Mouse (Mus musculus): ENCODE results near the gene Sdf4. TPM values are rescaled to one million over a fixed set of nuclear protein-coding genes. Genes with fewer than 3 reads are reported as not detected.

Gene Sdf4
- total RNA-seq, 2 experiments from 2014 or later = 182 to 184 TPM

DNA sequence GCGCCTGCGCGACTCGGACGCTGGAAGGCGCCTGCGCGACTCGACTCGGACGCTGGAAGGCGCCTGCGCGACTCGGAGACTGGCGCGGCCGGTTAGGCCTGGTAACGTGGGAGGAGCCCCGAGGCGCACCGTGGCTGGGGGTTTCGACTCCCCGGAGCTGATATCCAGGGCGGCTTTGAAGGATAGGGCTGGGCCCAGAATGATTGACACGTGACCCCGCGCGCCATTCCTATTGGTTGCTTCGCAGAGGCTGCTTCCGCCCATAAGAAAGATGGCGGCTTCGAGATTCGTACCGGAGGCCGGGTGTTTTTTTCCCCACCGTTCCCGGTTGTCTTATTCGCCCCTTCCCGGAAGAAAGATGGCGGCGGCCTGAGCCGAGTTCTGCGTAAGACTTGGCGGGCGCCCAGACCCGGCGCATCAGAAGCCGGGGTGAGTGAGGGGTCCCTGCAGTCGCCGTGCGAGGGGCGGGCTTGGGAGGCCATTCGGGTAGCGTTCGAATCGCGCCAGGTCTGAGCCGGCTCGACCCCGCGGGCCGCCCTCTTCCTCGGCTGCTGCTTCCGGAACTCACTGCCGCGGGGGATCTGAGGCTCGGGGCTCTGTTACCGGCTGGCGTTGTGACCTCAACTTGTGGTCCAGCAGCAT lies 355 bp downstream of the Sdf4 start:
- intact Hi-C loops (cut with DNase I) = loop anchor here (1.0 to 2.0 kb wide), 3 partner anchors 38 to 116 kb away; partner anchors contain the start of genes 9430015G10Rik and Ube2j2
- peak; percentile 97 to 98 for DNase-seq (ENCODE audit: low spot score in 2 of 2)

DNA sequence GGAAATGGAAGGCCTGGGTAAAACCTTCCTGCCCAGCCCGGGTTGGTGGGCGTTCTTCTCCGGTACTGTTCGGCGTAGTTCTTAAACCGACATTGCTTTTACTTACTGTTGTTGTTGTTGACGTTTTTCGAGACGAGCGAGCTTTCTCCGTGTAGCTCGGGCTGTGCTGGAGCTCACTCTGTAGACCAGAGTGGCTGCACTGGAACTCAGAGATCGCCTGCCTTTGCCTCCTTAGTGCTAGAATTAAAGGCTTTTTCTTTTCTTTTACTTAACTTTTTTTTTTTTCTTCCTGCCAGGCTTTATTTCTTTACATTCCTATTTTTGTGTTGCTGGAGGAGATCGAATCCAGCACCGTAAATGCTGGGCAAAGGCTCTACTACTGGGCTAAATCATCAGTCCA lies 934 bp downstream of the Sdf4 start:
- no peak for DNase-seq (ENCODE audit: low spot score in 2 of 2)
- intact Hi-C loops (cut with DNase I) = loop anchor here (1.0 to 2.0 kb wide), 3 partner anchors 37 to 116 kb away; partner anchors contain the start of genes 9430015G10Rik and Ube2j2

DNA sequence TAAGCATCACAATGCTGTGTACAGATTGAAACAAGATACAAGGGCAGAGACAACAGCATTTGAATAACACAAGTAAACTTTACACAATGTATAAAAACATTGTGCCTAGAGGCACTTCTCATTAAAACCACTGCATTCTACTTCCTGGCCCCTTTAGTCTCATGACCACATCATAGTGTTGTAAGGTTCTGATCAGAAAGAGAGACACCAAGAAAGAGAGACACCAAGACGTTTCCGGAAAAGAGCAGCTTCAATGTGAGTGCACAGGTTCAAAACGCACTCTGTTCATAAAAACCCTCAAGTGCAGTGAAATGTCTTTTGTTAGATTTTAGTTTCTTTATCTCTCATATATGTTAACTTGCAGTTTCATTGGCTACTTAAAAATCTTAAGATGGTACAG lies 11.4 kb downstream of the Sdf4 start:
- no peak for DNase-seq (ENCODE audit: low spot score in 2 of 2)
- intact Hi-C loops (cut with DNase I) = no loop called here

DNA sequence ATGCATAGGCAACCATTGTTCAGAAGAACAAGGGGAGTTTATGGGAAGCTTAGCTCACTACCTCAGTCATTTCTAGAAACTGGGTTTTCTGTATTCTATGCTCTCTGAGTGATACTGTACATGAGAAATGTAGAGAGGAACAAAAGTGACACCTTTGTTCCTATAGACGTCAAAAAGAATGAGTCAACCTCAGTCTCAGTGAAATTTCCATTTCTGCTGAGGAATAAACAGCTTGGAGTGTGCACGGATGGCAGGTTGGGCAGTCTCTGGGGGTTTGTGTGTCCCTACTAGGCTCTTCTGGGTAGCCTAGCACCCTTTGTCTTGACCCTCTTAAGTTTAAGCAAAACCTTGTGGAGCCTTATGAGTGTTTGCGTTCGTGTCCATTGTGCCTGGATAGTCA lies 15.7 kb downstream of the Sdf4 start:
- intact Hi-C loops (cut with DNase I) = no loop called here
- DNase-seq (ENCODE audit: low spot score in 2 of 2) = no peak

DNA sequence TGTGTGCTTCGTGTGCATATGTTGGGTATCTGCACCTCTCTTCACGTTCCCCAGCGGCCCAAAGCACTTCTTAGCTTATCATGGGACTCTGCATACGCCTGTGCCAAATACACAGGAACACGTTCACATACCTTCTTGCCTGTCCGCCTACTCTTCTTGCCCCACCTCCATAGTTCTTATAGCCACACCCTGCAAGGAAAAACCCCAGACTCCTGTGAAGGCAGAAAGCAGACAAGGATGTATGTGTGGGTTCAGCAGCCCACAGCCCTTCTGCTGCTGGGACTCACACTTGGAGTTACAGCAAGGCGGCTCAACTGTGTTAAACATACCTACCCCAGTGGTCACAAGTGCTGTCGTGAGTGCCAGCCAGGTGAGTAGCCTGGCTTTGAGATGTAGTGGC lies 21.0 kb downstream of the Sdf4 start, which contains the start of gene Tnfrsf4:
TSS of gene Tnfrsf4 (plus strand) at position 207 of the 400 bp plus-strand sequence.
- intact Hi-C loops (cut with DNase I) = no loop called here
- peak in 1 of 2 experiments; percentile 82 for DNase-seq (ENCODE audit: low spot score in 2 of 2)

DNA sequence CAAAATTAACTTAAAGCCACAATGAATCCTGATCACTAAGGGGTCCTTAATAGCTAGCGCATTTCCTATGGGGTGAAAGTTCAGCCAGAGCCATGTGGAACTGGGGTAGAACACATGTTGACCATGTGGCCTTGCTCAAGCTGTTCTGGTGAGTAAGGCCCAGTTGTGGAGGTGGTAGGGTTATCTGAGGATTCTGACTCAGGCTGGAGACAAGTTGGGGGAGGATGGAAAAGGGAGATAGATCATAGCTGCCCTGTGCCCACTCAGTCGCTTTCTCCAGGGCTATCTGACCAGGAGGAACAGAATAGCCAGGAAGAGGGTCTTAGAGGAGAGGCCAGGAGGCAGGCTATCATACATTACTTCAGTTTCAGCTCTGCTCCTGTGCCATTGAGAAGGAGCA lies 21.8 kb downstream of the Sdf4 start:
- DNase-seq (ENCODE audit: low spot score in 2 of 2) = peak in 1 of 2 experiments; percentile 30
- intact Hi-C loops (cut with DNase I) = no loop called here

DNA sequence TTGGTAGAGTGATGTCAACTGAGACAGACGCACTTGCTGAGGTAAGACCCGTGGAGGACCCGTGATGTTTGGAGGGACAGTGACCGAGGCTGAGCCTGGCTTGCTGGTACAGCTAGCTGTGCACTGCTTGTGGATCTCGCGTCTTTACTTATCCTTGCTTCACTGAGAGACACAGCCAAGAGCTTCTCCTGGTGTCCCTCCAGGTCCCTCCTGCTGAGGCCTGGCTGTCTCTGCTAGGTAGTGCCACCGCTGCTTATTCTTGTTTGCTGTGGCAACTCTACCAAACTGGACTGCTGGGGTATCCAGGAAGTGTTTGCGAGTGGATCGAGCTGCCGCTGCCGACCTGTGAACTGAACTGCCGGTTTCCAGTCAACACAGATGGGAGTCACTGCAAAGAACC lies 27.1 kb downstream of the Sdf4 start:
- no peak for DNase-seq (ENCODE audit: low spot score in 2 of 2)
- intact Hi-C loops (cut with DNase I) = no loop called here

DNA sequence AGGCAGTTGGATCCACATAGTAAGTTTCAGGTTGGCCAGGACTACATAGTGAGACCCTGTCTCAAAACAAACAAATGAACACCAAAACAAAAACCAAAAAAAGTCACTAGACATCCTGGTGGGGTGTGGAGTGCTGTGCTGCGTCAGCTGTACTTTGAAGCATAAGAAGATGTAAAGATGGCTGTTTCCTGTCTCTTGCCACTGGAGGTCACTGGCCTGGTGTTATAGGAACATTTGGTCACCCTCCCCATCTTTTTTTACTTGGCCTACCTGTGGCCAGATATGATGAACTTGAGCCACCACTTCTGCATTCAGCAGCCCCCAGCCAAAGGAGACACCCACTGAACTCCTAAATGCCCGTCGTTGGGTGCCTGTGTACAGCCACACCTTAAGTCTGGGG lies 28.7 kb downstream of the Sdf4 start:
- no peak for DNase-seq (ENCODE audit: low spot score in 2 of 2)
- intact Hi-C loops (cut with DNase I) = no loop called here

DNA sequence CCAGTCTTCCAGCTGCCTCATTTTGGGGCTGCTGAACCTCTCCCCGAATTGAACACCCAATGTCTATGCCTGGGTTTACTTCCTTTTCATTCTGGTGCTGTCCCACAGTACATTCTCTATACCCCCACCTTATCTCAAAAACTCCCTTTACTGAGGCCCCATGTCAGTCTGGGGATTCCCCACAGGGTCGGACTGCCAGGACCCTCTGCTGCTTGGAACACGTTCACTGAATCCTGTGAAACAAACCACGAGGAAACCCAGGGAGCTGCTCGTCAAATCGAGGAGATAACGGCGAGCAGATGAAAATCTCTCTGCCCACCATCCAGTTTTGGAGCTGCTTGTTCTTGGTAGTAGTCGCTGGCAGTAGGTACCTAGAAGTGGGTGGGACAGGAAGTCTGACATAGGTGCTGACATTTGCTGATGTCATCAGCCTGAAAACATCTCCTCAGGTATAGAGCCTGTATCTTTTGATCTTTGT lies 29.3 kb downstream of the Sdf4 start:
- intact Hi-C loops (cut with DNase I) = no loop called here
- no peak for DNase-seq (ENCODE audit: low spot score in 2 of 2)

DNA sequence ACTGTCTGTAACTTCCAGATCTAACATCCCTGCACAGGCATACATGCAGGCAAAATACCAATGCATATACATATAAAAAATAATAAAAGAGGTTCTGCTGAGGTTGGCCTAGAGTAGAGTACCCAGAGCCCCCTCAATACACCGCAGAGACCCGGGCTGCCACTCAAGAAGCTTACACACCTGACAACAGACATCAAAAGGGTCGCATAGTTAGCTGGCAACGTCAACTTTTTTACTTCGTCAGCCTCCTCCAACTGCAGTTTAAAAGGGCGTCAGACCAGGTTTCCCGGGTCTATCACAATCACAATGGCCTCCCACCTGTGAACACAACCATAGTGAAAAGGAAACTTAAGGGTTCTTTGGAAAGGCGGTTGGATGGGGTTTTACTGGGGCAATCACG lies 30.8 kb downstream of the Sdf4 start:
- no peak for DNase-seq (ENCODE audit: low spot score in 2 of 2)
- intact Hi-C loops (cut with DNase I) = no loop called here

DNA sequence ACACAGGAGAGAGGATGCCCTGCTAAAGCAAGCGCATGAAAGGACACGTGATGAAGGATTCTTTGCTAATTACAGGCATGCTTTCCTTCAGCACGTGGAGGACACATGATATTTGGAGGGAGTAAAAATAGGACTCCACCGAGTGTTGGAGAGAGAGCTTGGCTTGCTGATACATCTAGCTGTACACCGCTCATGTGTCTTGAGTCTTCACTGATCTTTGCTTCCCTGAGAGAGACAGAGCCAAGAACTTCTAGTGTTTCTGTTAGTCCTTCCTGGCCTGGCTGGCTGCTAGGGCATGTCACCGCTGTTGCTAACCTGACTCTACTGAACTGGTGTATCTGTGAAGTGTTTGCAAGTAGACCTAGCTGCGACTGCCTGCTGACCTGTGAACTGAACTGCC lies 31.5 kb downstream of the Sdf4 start:
- intact Hi-C loops (cut with DNase I) = no loop called here
- peak in 1 of 2 experiments; percentile 38 for DNase-seq (ENCODE audit: low spot score in 2 of 2)

DNA sequence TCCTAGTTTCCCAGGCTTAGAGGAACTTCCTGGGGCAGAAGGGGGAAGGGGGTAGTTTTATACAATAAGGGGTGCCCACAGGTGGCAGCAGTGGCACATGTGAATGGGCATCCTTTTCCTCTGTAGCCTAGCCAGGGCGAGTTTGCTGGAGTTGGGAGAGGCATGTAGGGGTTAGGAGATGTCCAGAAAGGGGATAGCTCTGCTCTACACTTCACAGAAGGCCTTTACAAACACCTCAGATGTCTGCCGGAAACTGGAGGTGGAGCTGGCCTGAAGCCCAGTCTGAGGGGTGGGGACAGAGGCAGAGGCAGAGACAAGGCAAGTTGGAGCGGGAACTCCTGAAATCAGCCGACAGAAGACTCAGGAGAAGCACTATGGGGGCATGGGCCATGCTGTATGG lies 33.3 kb downstream of the Sdf4 start, which contains the start of gene Tnfrsf18:
TSS of gene Tnfrsf18 (plus strand) at position 152 of the 400 bp plus-strand sequence.
- DNase-seq (ENCODE audit: low spot score in 2 of 2) = peak; percentile 37 to 81
- intact Hi-C loops (cut with DNase I) = no loop called here

DNA sequence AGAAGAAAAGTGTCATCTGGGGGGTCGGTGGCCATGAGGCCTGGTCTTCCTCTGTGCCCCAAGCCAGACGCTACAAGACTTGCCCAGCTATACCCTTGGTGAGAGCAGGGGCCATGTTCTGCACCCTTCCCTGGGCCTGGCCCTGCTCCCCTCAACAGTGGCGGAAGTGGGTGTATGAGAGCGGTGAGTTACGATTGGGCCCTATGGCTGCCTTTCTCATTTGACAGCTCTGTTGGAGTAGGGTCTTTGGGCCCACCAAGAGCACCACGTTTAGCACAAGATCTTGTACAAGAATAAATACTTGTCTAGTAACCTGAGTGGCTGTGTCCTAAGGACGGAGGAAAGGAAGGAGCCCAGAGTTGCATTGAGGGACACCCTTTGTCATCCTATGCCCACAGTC lies 35.9 kb downstream of the Sdf4 start:
- DNase-seq (ENCODE audit: low spot score in 2 of 2) = no peak
- intact Hi-C loops (cut with DNase I) = no loop called here

DNA sequence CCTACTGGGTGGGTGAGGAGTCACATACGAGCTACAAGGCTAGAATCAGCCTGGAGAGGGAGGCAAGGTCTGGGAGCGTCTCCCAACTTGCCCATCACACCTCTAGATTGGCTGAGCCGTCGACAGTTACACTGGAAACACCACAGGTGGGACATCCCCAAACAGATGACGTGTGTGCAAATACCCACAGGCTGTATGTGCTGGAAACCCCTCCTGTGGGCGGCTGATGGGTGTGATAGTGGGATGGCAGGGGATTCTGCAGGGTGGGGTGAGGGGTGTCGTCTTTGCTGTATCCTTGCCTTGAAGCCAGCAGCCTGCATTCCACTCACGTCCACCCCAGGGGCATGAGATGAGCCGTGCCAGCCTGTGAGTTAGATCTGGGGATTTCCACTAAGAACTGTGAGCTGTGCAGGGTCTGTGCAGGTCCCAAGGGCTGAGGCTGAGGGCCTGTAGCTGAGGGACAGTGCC lies 38.0 kb downstream of the Sdf4 start:
- intact Hi-C loops (cut with DNase I) = loop anchor here (2.0 to 5.0 kb wide), 2 partner anchors 38 to 72 kb away; partner anchors contain the start of genes B3galt6 and Sdf4
- DNase-seq (ENCODE audit: low spot score in 2 of 2) = no peak

DNA sequence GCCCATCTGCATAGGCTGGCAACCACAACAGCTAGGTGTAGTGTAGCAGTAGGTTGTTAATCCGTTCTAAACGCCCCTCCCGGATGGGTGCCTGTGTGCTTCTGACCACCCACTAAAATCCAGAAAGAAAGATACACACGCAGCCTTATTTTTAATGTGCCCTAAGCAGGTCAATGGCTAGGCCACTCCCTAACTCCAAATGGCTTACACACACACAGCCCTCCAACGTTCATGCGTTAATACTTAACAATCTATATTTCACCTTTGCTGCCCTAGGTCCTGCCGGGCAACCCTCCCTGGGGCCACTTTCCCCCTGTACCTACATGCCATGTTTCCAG lies 38.6 kb downstream of the Sdf4 start:
- intact Hi-C loops (cut with DNase I) = loop anchor here (2.0 to 5.0 kb wide), 2 partner anchors 38 to 71 kb away; partner anchors contain the start of genes B3galt6 and Sdf4
- no peak for DNase-seq (ENCODE audit: low spot score in 2 of 2)

DNA sequence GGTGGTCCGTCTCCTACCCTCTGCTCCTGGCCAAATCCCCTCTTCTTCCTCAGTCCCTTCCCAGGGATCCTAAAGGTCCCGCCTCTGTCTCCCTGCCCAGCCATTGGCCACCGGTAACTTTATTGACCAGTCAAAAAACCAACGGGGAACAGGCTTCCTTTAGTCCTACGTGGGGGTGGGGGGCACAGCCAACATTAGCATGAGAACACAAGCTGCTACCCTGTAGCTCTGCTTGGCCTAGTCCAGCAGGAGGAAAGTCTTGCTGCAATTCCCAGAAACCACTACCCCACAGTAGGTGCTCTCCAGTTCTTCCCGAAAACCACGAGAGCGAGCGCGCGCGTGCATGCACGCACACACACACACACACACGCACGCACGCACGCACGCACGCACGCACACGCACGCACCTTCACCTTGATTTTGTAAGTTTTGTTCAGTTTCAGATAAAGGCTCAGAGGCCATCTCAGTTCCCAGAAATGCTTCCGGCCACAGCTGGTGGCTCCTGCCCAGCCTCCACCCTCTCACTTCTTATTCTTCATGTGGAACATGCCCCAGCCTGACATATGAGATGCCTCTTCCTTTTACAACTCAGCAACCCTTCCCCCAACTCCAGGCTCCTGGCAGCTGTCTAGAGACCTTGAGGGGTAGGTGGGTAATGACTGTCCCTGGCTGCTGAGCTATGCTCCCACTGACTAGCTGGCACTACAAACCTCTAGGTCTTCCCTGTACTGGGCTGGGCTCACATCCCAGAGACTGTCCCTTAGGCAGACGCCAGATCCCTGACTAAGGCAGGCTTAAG lies 39.1 kb downstream of the Sdf4 start:
- intact Hi-C loops (cut with DNase I) = loop anchor here (2.0 to 5.0 kb wide), 2 partner anchors 39 to 71 kb away; partner anchors contain the start of genes B3galt6 and Sdf4

DNA sequence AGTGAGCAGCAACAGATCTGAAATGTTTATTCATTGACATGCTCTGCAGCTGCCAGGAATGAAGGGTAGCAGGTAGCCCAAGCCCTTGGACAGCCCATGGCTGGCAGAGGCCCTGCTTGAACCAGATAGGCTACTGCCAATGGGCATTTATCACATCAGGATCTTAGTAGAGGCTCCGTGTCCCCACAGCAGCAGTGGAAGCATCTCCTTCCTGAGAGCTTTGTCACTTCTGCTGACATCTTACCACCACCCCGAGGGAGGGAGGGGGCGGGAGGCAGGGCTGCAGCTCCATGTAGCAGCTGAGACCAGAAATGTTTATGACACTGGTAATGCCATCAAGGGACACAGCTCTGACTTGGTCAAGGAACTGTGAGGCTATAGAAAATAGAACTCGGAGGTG lies 40.2 kb downstream of the Sdf4 start:
- intact Hi-C loops (cut with DNase I) = loop anchor here (5.0 kb wide), 1 partner anchor 69 kb away; no protein-coding TSS in a partner anchor
- DNase-seq (ENCODE audit: low spot score in 2 of 2) = no peak

More for the DNA sequence above, 39.1 kb downstream of the Sdf4 start:
- peak; percentile 79 to 88 for DNase-seq (ENCODE audit: low spot score in 2 of 2)

DNA sequence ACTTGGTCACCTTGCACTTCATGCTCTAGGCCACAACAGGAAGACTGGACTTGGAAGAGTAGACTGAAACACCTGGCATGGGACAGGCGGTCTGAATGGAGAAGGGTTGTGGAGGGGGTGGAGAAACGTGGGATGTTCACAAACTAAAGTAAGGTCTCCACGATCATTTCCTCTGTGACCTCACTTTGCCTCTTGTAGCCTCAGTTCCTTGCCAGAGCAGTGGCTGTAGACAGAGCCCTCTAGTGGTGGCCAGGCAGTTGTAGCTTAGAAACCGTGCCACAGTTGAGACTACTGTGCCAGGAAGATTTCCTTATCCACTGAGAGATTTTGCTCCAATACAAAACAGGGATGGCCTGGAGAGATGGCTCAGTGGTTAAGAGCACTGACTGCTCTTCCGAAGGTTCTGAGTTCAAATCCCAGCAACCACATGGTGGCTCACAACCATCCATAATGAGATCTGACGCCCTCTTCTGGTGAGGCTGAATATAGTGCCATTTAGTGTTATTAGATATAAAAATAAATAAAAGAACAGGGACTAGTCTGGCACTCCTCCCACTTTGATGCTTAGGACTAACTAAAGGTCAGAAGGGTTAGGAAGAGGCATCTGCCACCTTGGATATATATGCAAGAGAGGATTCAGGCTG lies 40.9 kb downstream of the Sdf4 start:
- intact Hi-C loops (cut with DNase I) = loop anchor here (5.0 kb wide), 1 partner anchor 69 kb away; no protein-coding TSS in a partner anchor
- peak in 1 of 2 experiments; percentile 42 for DNase-seq (ENCODE audit: low spot score in 2 of 2)

DNA sequence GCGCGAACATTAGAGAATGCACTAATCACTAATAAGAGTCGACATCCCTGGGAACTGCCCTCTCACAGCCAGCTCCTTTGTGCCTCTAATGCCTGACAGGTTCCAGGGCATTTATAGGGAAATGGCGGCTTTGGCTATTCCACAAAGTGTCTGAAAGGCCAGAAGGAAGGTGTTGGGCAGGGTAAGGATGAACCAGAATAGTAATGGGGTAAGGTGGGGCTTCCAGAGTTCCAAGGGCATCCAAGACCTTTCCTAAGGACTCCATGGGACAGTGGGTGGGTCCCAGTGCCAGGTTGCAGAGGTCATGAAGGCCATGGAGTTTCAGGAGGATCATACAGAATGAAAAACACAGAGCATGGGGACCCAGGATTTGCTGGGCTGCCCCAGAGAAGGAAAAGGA lies 41.6 kb downstream of the Sdf4 start:
- DNase-seq (ENCODE audit: low spot score in 2 of 2) = no peak
- intact Hi-C loops (cut with DNase I) = loop anchor here (5.0 kb wide), 1 partner anchor 68 kb away; no protein-coding TSS in a partner anchor

DNA sequence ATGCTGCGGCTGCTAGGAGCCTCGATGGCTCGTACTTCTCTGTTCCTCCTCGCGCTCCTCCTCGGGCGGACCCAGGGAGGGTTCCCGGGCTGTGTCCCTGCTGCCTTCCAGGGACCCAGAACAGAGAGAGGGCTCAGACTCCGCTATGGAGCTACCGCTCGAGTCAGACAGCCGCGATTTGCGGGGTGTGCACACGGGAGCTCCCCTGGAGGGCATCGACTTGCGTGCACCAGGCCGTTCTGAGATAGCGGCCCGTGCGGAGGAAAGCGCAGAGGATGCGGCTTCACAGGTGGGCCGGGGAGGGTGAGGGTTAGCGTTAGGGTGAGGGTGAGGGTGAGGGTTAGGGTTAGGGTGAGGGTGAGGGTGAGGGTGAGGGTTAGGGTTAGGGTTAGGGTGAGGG lies 42.2 kb downstream of the Sdf4 start:
- no peak for DNase-seq (ENCODE audit: low spot score in 2 of 2)
- intact Hi-C loops (cut with DNase I) = loop anchor here (5.0 kb wide), 1 partner anchor 67 kb away; no protein-coding TSS in a partner anchor

Measured in left cerebral cortex, postnatal 25 days (tissue).